Mouse (Mus musculus) lung, postnatal 36 days (tissue): ENCODE data around the gene Atl2.

Experiments
- DNase-seq: peaks from one replicate; pipeline ENCODE4 v3.0.0; 2022; ENCODE audit warnings: mixed read lengths

Gene Atl2

GRCm38 (mm10) chr17:79894971-79895882, 696 bp downstream of the Atl2 start:
- DNase-seq = peak; percentile 61

- no peak for DNase-seq
Observed at GRCm38 (mm10) chr17:79894054-79894453, 1.9 kb downstream of the Atl2 start.

GRCm38 (mm10) chr17:79891944-79892343, 4.0 kb downstream of the Atl2 start:
- DNase-seq = peak; percentile 31

GRCm38 (mm10) chr17:79887926-79888325, 8.0 kb downstream of the Atl2 start:
- DNase-seq = no peak

GRCm38 (mm10) chr17:79883198-79883597, 12.7 kb downstream of the Atl2 start:
- DNase-seq = no peak

GRCm38 (mm10) chr17:79865027-79865426, 30.9 kb downstream of the Atl2 start:
- peak; percentile 51 for DNase-seq

GRCm38 (mm10) chr17:79864503-79864902, 31.4 kb downstream of the Atl2 start:
- no peak for DNase-seq

GRCm38 (mm10) chr17:79862038-79862437, 33.9 kb downstream of the Atl2 start:
- DNase-seq = peak; percentile 64

- DNase-seq = no peak
Observed at GRCm38 (mm10) chr17:79855533-79855932, 40.4 kb downstream of the Atl2 start.

- no peak for DNase-seq
Observed at GRCm38 (mm10) chr17:79848385-79848784, 47.5 kb downstream of the Atl2 start.

- no peak for DNase-seq
Observed at GRCm38 (mm10) chr17:79846182-79846581, 49.7 kb downstream of the Atl2 start.

GRCm38 (mm10) chr17:79845695-79846094, 50.2 kb downstream of the Atl2 start:
- no peak for DNase-seq

- DNase-seq = peak; percentile 88
Observed at GRCm38 (mm10) chr17:79840254-79841238, 55.4 kb downstream of the Atl2 start.

- DNase-seq = no peak
Observed at GRCm38 (mm10) chr17:79836978-79837377, 58.9 kb downstream of the Atl2 start.

- DNase-seq = no peak
Observed at GRCm38 (mm10) chr17:79835714-79836373, 60.1 kb downstream of the Atl2 start.

GRCm38 (mm10) chr17:79832284-79832683, 63.6 kb downstream of the Atl2 start:
- DNase-seq = no peak

GRCm38 (mm10) chr17:79826482-79827034, 69.4 kb downstream of the Atl2 start:
- DNase-seq = peak; percentile 12

GRCm38 (mm10) chr17:79825241-79826030, 70.5 kb downstream of the Atl2 start:
- DNase-seq = no peak

GRCm38 (mm10) chr17:79824406-79824805, 71.5 kb downstream of the Atl2 start:
- no peak for DNase-seq

- DNase-seq = peak; percentile 13
Observed at GRCm38 (mm10) chr17:79818884-79819283, 77.0 kb downstream of the Atl2 start.

- DNase-seq = no peak
Observed at GRCm38 (mm10) chr17:79817995-79818394, 77.9 kb downstream of the Atl2 start.

- no peak for DNase-seq
Observed at GRCm38 (mm10) chr17:79817551-79817950, 78.4 kb downstream of the Atl2 start.
